In the genomic region with DNA sequence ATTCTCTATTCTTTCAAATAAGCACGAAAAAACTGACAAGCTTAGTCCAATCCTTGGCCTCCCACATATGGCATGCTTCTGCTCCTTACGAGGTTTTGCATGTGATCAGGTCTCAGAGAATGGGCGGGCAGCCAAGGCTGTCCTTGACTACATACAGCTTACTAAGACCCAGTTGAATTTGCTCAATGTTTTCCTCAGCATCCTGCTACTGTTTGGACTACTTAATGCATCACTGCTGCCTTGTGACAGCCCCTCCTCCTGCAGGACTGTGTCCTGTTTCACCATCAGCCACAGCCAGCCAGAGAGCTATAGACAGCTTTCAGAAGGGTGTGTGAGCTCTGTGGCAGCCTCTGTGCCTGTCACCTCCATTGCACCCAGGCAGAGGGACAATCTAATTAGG, we compare ENCODE assay signal across 8 mouse cellular contexts.
A peak's percentile ranks its signal among the peaks of the same experiment; 100 is the strongest.
DNase-seq lines count a peak whose midpoint lies in the region; ATAC-seq and TF ChIP-seq lines count a peak whose summit lies in the region.

No protein-coding gene starts in this region.

- ATAC-seq in forebrain, embryonic 16.5 days, result peak; percentile 92
- peak; percentile 87 for ATAC-seq in midbrain, embryonic 16.5 days
- no peak for ATAC-seq in erythroblast, adult 5-6 weeks (replicated peaks; ENCODE audit: low FRiP score, poor library complexity, severe bottlenecking)

- no peak overlapping the region for H3K27ac ChIP-seq in left cerebral cortex, adult 2 months
- H3K27ac ChIP-seq in forebrain, embryonic 16.5 days (ENCODE audit: low read length), result peak overlapping the region; percentile 62
- peak overlapping the region; percentile 56; the same call in 1 of the 2 replicates for H3K27ac ChIP-seq in midbrain, embryonic 16.5 days (ENCODE audit: low read length)

- intact Hi-C loops in left cerebral cortex, adult 2 months (cut with DNase I), result no loop called here

- H3K9me3 ChIP-seq in forebrain, embryonic 16.5 days (ENCODE audit: control insufficient read depth, low read length), result no peaks in the 10 kb centered on the region
- no peaks in the 10 kb centered on the region for H3K9me3 ChIP-seq in midbrain, embryonic 16.5 days (replicated peaks; ENCODE audit: control insufficient read depth, low read length, poor library complexity, severe bottlenecking)

- peak; percentile 11 to 22 for DNase-seq in left cerebral cortex, adult 18-20 months (ENCODE audit: low spot score in 2 of 2)
- no peak for DNase-seq in left cerebral cortex, adult 2 months (ENCODE audit: extremely low spot score in 1 of 2, low spot score in 2 of 2)
- peak; percentile 65 for DNase-seq in adrenal gland, postnatal 14 days
- no peak for DNase-seq in thymus, postnatal 10 days (ENCODE audit: low spot score in 2 of 2)
- DNase-seq in heart, adult 11 months, result no peak

- no peak overlapping the region for H3K4me2 ChIP-seq in forebrain, embryonic 16.5 days (ENCODE audit: low read length)
- no peak overlapping the region for H3K4me2 ChIP-seq in midbrain, embryonic 16.5 days (ENCODE audit: low read length)

- peaks cover 10% of the 10 kb centered on the region for H3K4me1 ChIP-seq in forebrain, embryonic 16.5 days (replicated peaks; ENCODE audit: control insufficient read depth, insufficient read depth, low read length)
- peaks cover 3% of the 10 kb centered on the region; the same call in 1 of the 2 replicates for H3K4me1 ChIP-seq in midbrain, embryonic 16.5 days (ENCODE audit: control insufficient read depth, insufficient read depth, low read length)

- no peak for TF ChIP-seq CTCF in left cerebral cortex, adult 2 months (IDR thresholded peaks at IDR 0.05)

- H3K9ac ChIP-seq in forebrain, embryonic 16.5 days (replicated peaks; ENCODE audit: low read depth, low read length), result no peak overlapping the region
- H3K9ac ChIP-seq in midbrain, embryonic 16.5 days (ENCODE audit: low read depth, low read length), result no peak overlapping the region

- no peaks in the 10 kb centered on the region for H3K27me3 ChIP-seq in forebrain, embryonic 16.5 days (replicated peaks; ENCODE audit: control insufficient read depth, insufficient read depth, low read length)
- no peaks in the 10 kb centered on the region for H3K27me3 ChIP-seq in midbrain, embryonic 16.5 days (ENCODE audit: control insufficient read depth, insufficient read depth, low read depth, low read length)

- no peak overlapping the region for H3K4me3 ChIP-seq in left cerebral cortex, adult 2 months
- H3K4me3 ChIP-seq in forebrain, embryonic 16.5 days (replicated peaks; ENCODE audit: low read length), result no peak overlapping the region
- no peak overlapping the region for H3K4me3 ChIP-seq in midbrain, embryonic 16.5 days (ENCODE audit: low read depth, low read length)

- 20% methylated on average over 3 of the region's 3 CpGs for WGBS in forebrain, embryonic 16.5 days
- WGBS in midbrain, embryonic 16.5 days, result 23% methylated on average over 3 of the region's 3 CpGs

- H3K36me3 ChIP-seq in forebrain, embryonic 16.5 days (ENCODE audit: control insufficient read depth, insufficient read depth), result no peaks in the 10 kb centered on the region
- H3K36me3 ChIP-seq in midbrain, embryonic 16.5 days (ENCODE audit: control insufficient read depth, insufficient read depth, low read length), result no peaks in the 10 kb centered on the region

Comparison
In these comparisons a context has a peak if more than half of its experiments do, and no peak if none do; other contexts are left out.
1. DNase-seq: peak in left cerebral cortex, adult 18-20 months (2 of 2) and adrenal gland, postnatal 14 days (single experiment); none in left cerebral cortex, adult 2 months (0 of 2), thymus, postnatal 10 days (0 of 2) and heart, adult 11 months (single experiment).